Mouse (Mus musculus) heart, adult 2 months (tissue): Measurements from ENCODE around the gene Cacnb3. TPM values are rescaled to one million over a fixed set of nuclear protein-coding genes. Genes with fewer than 3 reads are reported as not detected.

ENCODE experiments used
- DNase-seq, 2 experiments: peaks; one replicate each; pipeline ENCODE4 v3.0.0; 2021
- H3K27ac ChIP-seq: fragments of 200-600 bp; 2 replicates; pipeline ENCODE4 v1.8.1; 2022
- H3K27me3 ChIP-seq: fragments of 200-500 bp; 2 replicates; pipeline ENCODE4 v1.6.1; 2012; ENCODE audit warnings: mild to moderate bottlenecking, low read length, inconsistent platforms, mixed read lengths; ENCODE audit not compliant: control insufficient read depth, insufficient read depth
- H3K36me3 ChIP-seq: fragments of 200-500 bp; 2 replicates; pipeline ENCODE4 v1.6.1; 2012; ENCODE audit warnings: low read length, inconsistent platforms; ENCODE audit not compliant: control insufficient read depth, insufficient read depth
- H3K4me1 ChIP-seq: fragments of 200-500 bp; 2 replicates; pipeline ENCODE4 v1.6.1; 2011; ENCODE audit warnings: low read length; ENCODE audit not compliant: control insufficient read depth, insufficient read depth
- H3K4me3 ChIP-seq: fragments of 200-600 bp; 2 replicates; pipeline ENCODE4 v1.8.1; 2022
- H3K79me2 ChIP-seq: fragments of 200-500 bp; replicated peaks from 2 replicates; pipeline ENCODE4 v1.6.1; 2012; ENCODE audit warnings: mild to moderate bottlenecking, inconsistent platforms, low read length, moderate library complexity, mixed read lengths; ENCODE audit not compliant: control insufficient read depth, insufficient read depth
- H3K9ac ChIP-seq: fragments of 200-500 bp; 2 replicates; pipeline ENCODE4 v1.6.1; 2012; ENCODE audit warnings: low read depth, mild to moderate bottlenecking, control low read depth, inconsistent platforms, low read length, mixed read lengths
- CTCF ChIP-seq: fragments of 200-600 bp; IDR thresholded peaks from 2 replicates; pipeline ENCODE4 v1.8.1; 2022; ENCODE audit warnings: antibody characterized with exemption, mild to moderate bottlenecking, moderate library complexity
- EP300 ChIP-seq: fragments of 200-500 bp; IDR thresholded peaks from 2 replicates; pipeline ENCODE4 v1.6.1; 2011; ENCODE audit warnings: low read depth, low read length, control low read depth; ENCODE audit not compliant: insufficient read depth
- POLR2A ChIP-seq: fragments of 200-500 bp; IDR thresholded peaks from 2 replicates; pipeline ENCODE4 v1.6.1; 2011; ENCODE audit warnings: mild to moderate bottlenecking, low read depth, low read length, control low read depth; ENCODE audit not compliant: insufficient read depth
- WGBS: fragments of 180-500 bp; shearing (Covaris S2); methylation state at CpG from one replicate; pipeline ENCODE4 v1.1.7; 2018; 5-methylcytosine and 5-hydroxymethylcytosine counted together
- intact Hi-C: fragments of 180-260 bp; cut with DNase I; formaldehyde crosslinking; loops from one replicate; pipeline ENCODE4 v1.15.1; 2025
- polyA plus RNA-seq: library from polyadenylated mRNA; depleted of rRNA; stranded (reverse); fragments of >200 nt; gene quantifications from 2 replicates; pipeline ENCODE4 v1.2.3, GENCODE M21; 2012
- total RNA-seq, 2 experiments: library from RNA; stranded (reverse); gene quantifications; 2 replicates each; pipeline ENCODE4 v1.2.3; 2021

The Cacnb3 gene
- total and polyA plus RNA-seq, 3 experiments = 2.6 to 6.5 (median 2.7) TPM

DNA sequence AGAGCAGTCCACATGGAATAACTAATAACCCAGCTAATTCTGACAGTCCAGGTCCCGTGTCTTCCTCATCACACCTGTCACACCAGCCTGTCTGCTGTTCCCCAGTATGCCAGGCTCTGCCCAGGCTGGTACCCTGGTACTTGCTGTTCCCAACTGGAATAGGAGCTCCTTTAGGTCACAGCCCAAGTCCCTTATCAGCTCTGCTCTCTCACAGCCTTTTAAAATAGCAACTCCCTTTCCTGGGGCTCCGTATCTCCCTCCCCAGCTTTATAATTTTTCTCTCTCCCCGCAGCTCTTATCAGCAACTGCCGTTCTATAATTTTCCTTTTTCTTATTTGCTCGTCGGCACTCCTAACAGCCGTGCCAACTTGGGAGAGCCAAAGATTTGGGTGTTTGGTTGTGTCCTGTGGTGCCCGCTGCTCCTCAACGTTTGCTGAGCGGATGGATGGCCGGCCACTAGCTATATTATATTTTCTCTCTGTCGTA is 24.5 kb upstream of the Cacnb3 start:
- intact Hi-C loops = no loop called here
- H3K9ac ChIP-seq = peak overlapping the region; percentile 76
- 21% methylated on average over 12 of the region's 12 CpGs for WGBS
- H3K4me1 ChIP-seq = peaks cover 9% of the 10 kb centered on the region
- peak overlapping the region; percentile 89 for H3K27ac ChIP-seq
- peak overlapping the region; percentile 49 for H3K4me3 ChIP-seq
- peaks cover 10% of the 10 kb centered on the region for H3K79me2 ChIP-seq
- H3K27me3 ChIP-seq = no peaks in the 10 kb centered on the region
- peak; percentile 41 to 75 for DNase-seq
- TF ChIP-seq POLR2A (peak; percentile 83), CTCF (no peak), EP300 (peak; percentile 94)
- peaks cover 3% of the 10 kb centered on the region for H3K36me3 ChIP-seq

DNA sequence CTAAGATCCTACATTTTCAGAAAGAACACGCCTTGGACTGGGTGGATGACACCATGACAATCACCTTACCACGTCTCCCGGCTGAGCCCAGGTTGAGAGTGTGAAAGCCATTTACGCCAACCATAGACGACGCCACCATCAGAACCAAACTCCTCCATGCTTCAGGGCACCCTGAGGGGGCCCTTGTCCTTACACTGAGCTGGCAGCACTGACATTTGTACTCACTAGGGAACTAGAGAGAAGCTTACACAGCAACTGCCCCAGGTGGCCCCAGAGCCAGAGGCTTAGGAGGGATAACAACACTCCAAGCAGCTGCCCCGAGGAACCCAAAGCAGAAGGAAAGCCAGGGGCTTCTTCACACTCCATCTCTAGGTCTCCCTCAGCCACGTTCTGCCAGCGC is 23.9 kb upstream of the Cacnb3 start:
- Histone ChIP-seq H3K27ac (peak overlapping the region; percentile 89), H3K79me2 (peaks cover 9% of the 10 kb centered on the region), H3K4me1 (peaks cover 9% of the 10 kb centered on the region), H3K36me3 (peaks cover 3% of the 10 kb centered on the region), H3K27me3 (no peaks in the 10 kb centered on the region), H3K9ac (peak overlapping the region; percentile 76), H3K4me3 (peak overlapping the region; percentile 49)
- TF ChIP-seq CTCF = no peak
- TF ChIP-seq POLR2A = no peak
- TF ChIP-seq EP300 = no peak
- intact Hi-C loops = no loop called here
- DNase-seq = peak in 1 of 2 experiments; percentile 39
- 43% methylated on average over 9 of the region's 9 CpGs for WGBS

DNA sequence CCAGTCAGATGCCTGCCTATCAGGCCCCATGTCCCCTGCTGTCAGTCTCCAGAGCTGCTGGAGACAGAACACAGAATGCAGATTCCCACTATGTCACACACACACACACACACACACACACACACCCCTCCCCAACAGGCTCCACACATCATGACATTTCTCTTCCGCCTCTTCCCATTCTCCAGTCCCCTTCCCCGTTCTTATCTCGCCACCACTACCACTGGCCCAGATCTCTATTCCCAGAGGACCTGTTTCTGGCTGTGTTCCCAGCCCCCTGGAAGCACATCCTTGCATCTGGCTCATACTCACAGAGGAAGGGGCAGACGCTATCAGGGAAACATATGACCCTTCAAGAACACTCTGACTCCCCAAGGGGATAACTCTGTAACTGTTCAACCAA is 23.1 kb upstream of the Cacnb3 start:
- DNase-seq = peak; percentile 82 to 89
- H3K4me1 ChIP-seq = peaks cover 9% of the 10 kb centered on the region
- WGBS = 8% methylated on average over 4 of the region's 4 CpGs
- H3K79me2 ChIP-seq = peaks cover 9% of the 10 kb centered on the region
- peak; percentile 99 for TF ChIP-seq EP300
- peak; percentile 68 for TF ChIP-seq POLR2A
- no peak for TF ChIP-seq CTCF
- peak overlapping the region; percentile 96 for H3K4me3 ChIP-seq
- peaks cover 3% of the 10 kb centered on the region for H3K36me3 ChIP-seq
- H3K27ac ChIP-seq = peak overlapping the region; percentile 89
- intact Hi-C loops = no loop called here
- no peaks in the 10 kb centered on the region for H3K27me3 ChIP-seq
- peak overlapping the region; percentile 99 for H3K9ac ChIP-seq

DNA sequence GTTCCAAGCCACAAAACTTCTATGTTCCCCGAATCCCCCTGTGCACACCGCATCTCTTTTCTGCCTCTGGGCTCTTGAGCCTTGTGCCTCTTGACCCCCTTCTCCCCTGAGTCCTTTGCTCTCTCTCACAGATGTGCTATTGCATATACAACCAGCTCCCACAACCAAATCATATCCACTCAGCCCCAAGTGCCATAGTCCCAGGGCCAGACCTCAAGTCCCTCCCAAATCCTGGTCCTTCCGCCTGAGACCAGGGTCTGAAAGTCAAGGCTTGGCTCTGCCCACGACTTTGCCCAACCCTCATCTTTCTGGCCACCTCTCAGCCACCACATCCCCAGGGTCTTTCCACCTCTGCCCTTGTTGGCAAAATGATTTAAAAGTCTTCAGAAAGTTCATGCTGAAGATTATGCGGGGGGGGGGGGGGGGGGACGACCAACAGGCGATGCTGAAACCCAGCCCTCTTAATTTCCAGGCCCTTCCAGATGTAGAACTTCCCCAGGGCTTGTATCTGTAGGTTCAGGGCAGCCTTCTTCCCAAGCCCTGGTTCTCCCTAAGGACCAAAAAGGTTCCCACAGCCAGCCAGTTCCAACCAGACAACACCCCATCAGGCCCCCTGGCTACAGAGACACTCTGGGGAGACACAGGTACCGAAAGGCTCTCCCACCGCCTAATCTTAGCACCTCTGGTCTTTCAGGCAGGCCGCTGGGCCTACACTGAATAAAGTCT is 22.4 kb upstream of the Cacnb3 start:
- peaks cover 9% of the 10 kb centered on the region for H3K79me2 ChIP-seq
- intact Hi-C loops = no loop called here
- peak overlapping the region; percentile 99 for H3K9ac ChIP-seq
- H3K36me3 ChIP-seq = peaks cover 2% of the 10 kb centered on the region
- H3K27me3 ChIP-seq = no peaks in the 10 kb centered on the region
- H3K27ac ChIP-seq = peak overlapping the region; percentile 89
- 2% methylated on average over 10 of the region's 10 CpGs for WGBS
- peak overlapping the region; percentile 96 for H3K4me3 ChIP-seq
- H3K4me1 ChIP-seq = peaks cover 9% of the 10 kb centered on the region
- peak in 1 of 2 experiments; percentile 31 for DNase-seq
- TF ChIP-seq EP300 (no peak), CTCF (no peak), POLR2A (peak; percentile 15)

DNA sequence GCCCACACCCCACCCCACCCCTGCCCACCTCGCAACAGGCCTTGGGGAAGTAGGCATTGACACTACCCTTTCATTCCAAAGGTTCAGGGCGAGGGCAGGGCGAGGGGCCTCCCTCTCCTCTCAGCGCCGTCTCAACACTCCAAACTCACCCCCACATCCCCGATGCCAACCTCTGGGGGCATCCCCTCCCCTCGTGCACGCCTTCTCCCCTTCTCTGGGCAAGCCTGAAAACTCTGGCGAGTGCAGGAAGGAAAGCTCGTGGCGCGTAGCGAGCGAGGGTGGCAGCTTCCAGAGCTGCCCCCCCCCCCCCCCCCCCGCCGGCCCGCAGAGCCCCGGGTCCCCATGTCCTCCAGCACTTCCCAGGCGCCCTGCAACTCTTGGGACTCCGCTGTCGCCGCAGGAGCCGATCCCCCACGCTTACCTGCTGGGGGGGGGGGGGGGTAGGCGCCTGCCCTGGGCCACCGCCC is 21.8 kb upstream of the Cacnb3 start:
- Histone ChIP-seq H3K36me3 (no peaks in the 10 kb centered on the region), H3K27ac (peak overlapping the region; percentile 89), H3K4me1 (peaks cover 5% of the 10 kb centered on the region), H3K9ac (peak overlapping the region; percentile 99), H3K79me2 (peaks cover 8% of the 10 kb centered on the region), H3K27me3 (no peaks in the 10 kb centered on the region), H3K4me3 (peak overlapping the region; percentile 96)
- under 1% methylated on average over 19 of the region's 26 CpGs for WGBS
- intact Hi-C loops = no loop called here
- DNase-seq = peak; percentile 57 to 67
- TF ChIP-seq CTCF (no peak), EP300 (no peak), POLR2A (peak; percentile 26; the same call in 1 of the 2 replicates)

GRCm38 (mm10) chr15:98609331-98610130 is 21.1 kb upstream of the Cacnb3 start, which contains the start of gene Adcy6:
Adcy6 (minus strand) TSS chr15:98610076.
- H3K27me3 ChIP-seq = no peaks in the 10 kb centered on the region
- DNase-seq = peak; percentile 86
- H3K27ac ChIP-seq = peak within 1 kb of the TSS; percentile 89
- H3K4me1 ChIP-seq = peaks cover 3% of the 10 kb centered on the region
- peak within 1 kb of the TSS; percentile 99 for H3K9ac ChIP-seq
- intact Hi-C loops = no loop called here
- no peaks in the 10 kb centered on the region for H3K36me3 ChIP-seq
- peaks cover 2% of the 10 kb centered on the region; the same call in 1 of the 2 replicates for H3K79me2 ChIP-seq
- TF ChIP-seq CTCF = no peak
- TF ChIP-seq EP300 = no peak
- TF ChIP-seq POLR2A = no peak
- H3K4me3 ChIP-seq = peak within 1 kb of the TSS; percentile 96
- WGBS = under 1% methylated on average over 69 of the region's 75 CpGs
